ENCODE assay signal across 22 mouse cellular contexts in genomic region chr12:36112081-36112480, GRCm38 (mm10). TPM values are rescaled to one million over a fixed set of nuclear protein-coding genes. Genes with fewer than 3 reads are reported as not detected.
DNase-seq lines count a peak whose midpoint lies in the region; ATAC-seq and TF ChIP-seq lines count a peak whose summit lies in the region.
"Had no signal": no experiment of that assay in that cellular context is flagged by ENCODE, and none has a peak within 500 bp of the region (broad histone marks: within the 10 kb centered on the region; RNA-seq: fewer than 3 reads in every experiment).

No protein-coding gene starts in this region.

- intact Hi-C loops in left cerebral cortex, adult 2 months (cut with DNase I) = loop anchor here (5.0 kb wide), 1 partner anchor 85 kb away; no protein-coding TSS in a partner anchor
- intact Hi-C loops in left cerebral cortex, postnatal 4 days (cut with DNase I) = loop anchor here (10.0 kb wide), 1 partner anchor 73 kb away; no protein-coding TSS in a partner anchor

- H3K4me1 ChIP-seq in forebrain, embryonic 16.5 days (replicated peaks; ENCODE audit: control insufficient read depth, insufficient read depth, low read length) = no peaks in the 10 kb centered on the region
- H3K4me1 ChIP-seq: embryonic facial prominence, embryonic 13.5 days; forebrain, embryonic 12.5 days; heart, embryonic 10.5 days; hindbrain, embryonic 12.5 days had no signal

- DNase-seq in layer of hippocampus, adult 18-20 months (ENCODE audit: low spot score in 2 of 2) = peak; percentile 35 to 63
- no peak for DNase-seq in layer of hippocampus, postnatal 14 days (ENCODE audit: low spot score in 2 of 2)
- DNase-seq in left cerebral cortex, adult 2 months (ENCODE audit: extremely low spot score in 1 of 2, low spot score in 2 of 2) = peak in 1 of 2 experiments; percentile 32
- no peak for DNase-seq in left cerebral cortex, postnatal 4 days
- peak; percentile 90 for DNase-seq in adipocyte (ENCODE audit: low spot score)
- DNase-seq in telencephalon, adult 2 months (ENCODE audit: low read depth, low spot score) = peak; percentile 90
- DNase-seq: adrenal gland, postnatal 14 days; B cell, adult 2 months; cerebellum, adult 18-20 months; cerebellum, adult 9-11 months; cerebellum, postnatal 36 days; forebrain, postnatal 0 days; gastrocnemius, postnatal 14 days; heart, postnatal 10 days; heart, postnatal 4 days had no signal

- H3K27me3 ChIP-seq in forebrain, embryonic 16.5 days (replicated peaks; ENCODE audit: control insufficient read depth, insufficient read depth, low read length) = no peaks in the 10 kb centered on the region
- H3K27me3 ChIP-seq: embryonic facial prominence, embryonic 13.5 days; forebrain, embryonic 12.5 days; hindbrain, embryonic 12.5 days had no signal

- 93% methylated on average over 3 of the region's 3 CpGs for WGBS in forebrain, embryonic 16.5 days

- no peak for TF ChIP-seq CTCF in left cerebral cortex, adult 2 months (IDR thresholded peaks at IDR 0.05)

- ATAC-seq in forebrain, embryonic 16.5 days = no peak
- ATAC-seq: forebrain, postnatal 0 days; hindbrain, embryonic 16.5 days; inflammation-experienced regulatory T-cells, adult 6 months had no signal

- no peaks in the 10 kb centered on the region for H3K9me3 ChIP-seq in forebrain, embryonic 16.5 days (ENCODE audit: control insufficient read depth, low read length)
- H3K9me3 ChIP-seq: embryonic facial prominence, embryonic 13.5 days; forebrain, embryonic 12.5 days; heart, embryonic 10.5 days; hindbrain, embryonic 12.5 days had no signal

- peaks cover 48% of the 10 kb centered on the region for H3K36me3 ChIP-seq in forebrain, embryonic 16.5 days (ENCODE audit: control insufficient read depth, insufficient read depth)

- H3K4me3 ChIP-seq in left cerebral cortex, adult 2 months = no peak overlapping the region
- H3K4me3 ChIP-seq in forebrain, embryonic 16.5 days (replicated peaks; ENCODE audit: low read length) = no peak overlapping the region
- H3K4me3 ChIP-seq: embryonic facial prominence, embryonic 13.5 days; forebrain, embryonic 12.5 days; heart, embryonic 10.5 days; hindbrain, embryonic 12.5 days had no signal

- H3K27ac ChIP-seq in left cerebral cortex, adult 2 months = peak overlapping the region; percentile 72
- no peak overlapping the region for H3K27ac ChIP-seq in forebrain, embryonic 16.5 days (ENCODE audit: low read length)
- H3K27ac ChIP-seq: embryonic facial prominence, embryonic 13.5 days; forebrain, embryonic 12.5 days; heart, embryonic 10.5 days; hindbrain, embryonic 12.5 days had no signal

- no peak overlapping the region for H3K4me2 ChIP-seq in forebrain, embryonic 16.5 days (ENCODE audit: low read length)
- H3K4me2 ChIP-seq: embryonic facial prominence, embryonic 13.5 days; forebrain, embryonic 12.5 days; hindbrain, embryonic 12.5 days had no signal

- no peak overlapping the region for H3K9ac ChIP-seq in forebrain, embryonic 16.5 days (replicated peaks; ENCODE audit: low read depth, low read length)
- H3K9ac ChIP-seq: embryonic facial prominence, embryonic 13.5 days; forebrain, embryonic 12.5 days; forebrain, postnatal 0 days; hindbrain, embryonic 12.5 days had no signal

RNA-seq across cellular contexts. Expression of gene Ankmy2, which starts 44.8 kb away (rescaled TPM):
- total RNA-seq in layer of hippocampus, adult 18-20 months (2021) = 10 to 100 TPM; 54.3 to 55.3 TPM
- total RNA-seq in layer of hippocampus, postnatal 14 days (2021) = 10 to 100 TPM; 50.4 to 51.8 TPM
- total RNA-seq in left cerebral cortex, adult 2 months (2021) = 10 to 100 TPM; 51.9 to 53.7 TPM
- total RNA-seq in left cerebral cortex, postnatal 4 days (2021) = 10 to 100 TPM; 61.8 to 63.7 TPM
- 64.4 and 64.7 TPM in 2 replicates for polyA plus RNA-seq in forebrain, embryonic 16.5 days (2015; fragmentation: Nextera tagmentation; extraction: Ambion mirVana)

RNA-seq across cellular contexts. Expression of gene Bzw2, which starts 45.8 kb away (rescaled TPM):
- total RNA-seq in layer of hippocampus, adult 18-20 months (2021) = 10 to 100 TPM; 55.1 to 55.8 TPM
- total RNA-seq in layer of hippocampus, postnatal 14 days (2021) = 10 to 100 TPM; 89.3 to 95.3 TPM
- total RNA-seq in left cerebral cortex, adult 2 months (2021) = 10 to 100 TPM; 45.3 to 47.2 TPM
- total RNA-seq in left cerebral cortex, postnatal 4 days (2021) = 100 to 1,000 TPM; 252 to 269 TPM
- polyA plus RNA-seq in forebrain, embryonic 16.5 days (2015; fragmentation: Nextera tagmentation; extraction: Ambion mirVana) = 542 and 586 TPM in 2 replicates

Comparison
In these comparisons a context has a peak if more than half of its experiments do, and no peak if none do; other contexts are left out.
1. DNase-seq: peak in layer of hippocampus, adult 18-20 months (2 of 2), adipocyte (single experiment) and telencephalon, adult 2 months (single experiment); none in layer of hippocampus, postnatal 14 days (0 of 2) and left cerebral cortex, postnatal 4 days (single experiment).